Mouse (Mus musculus) small intestine, adult 2 months (tissue): ENCODE results near the gene Atg4c.

ENCODE experiments used
- CTCF ChIP-seq: fragments of 200-500 bp; IDR thresholded peaks from 2 replicates; pipeline ENCODE4 v1.5.1; 2012; ENCODE audit warnings: low read depth, mild to moderate bottlenecking, control low read depth, inconsistent platforms, low read length, moderate library complexity, mixed read lengths; ENCODE audit not compliant: insufficient replicate concordance, insufficient read length; ENCODE audit errors: extremely low read depth
- POLR2A ChIP-seq: fragments of 200-500 bp; IDR thresholded peaks from 2 replicates; pipeline ENCODE4 v1.6.1; 2012; ENCODE audit warnings: low read depth, mild to moderate bottlenecking, control low read depth, inconsistent platforms, low read length, moderate library complexity

DNA sequence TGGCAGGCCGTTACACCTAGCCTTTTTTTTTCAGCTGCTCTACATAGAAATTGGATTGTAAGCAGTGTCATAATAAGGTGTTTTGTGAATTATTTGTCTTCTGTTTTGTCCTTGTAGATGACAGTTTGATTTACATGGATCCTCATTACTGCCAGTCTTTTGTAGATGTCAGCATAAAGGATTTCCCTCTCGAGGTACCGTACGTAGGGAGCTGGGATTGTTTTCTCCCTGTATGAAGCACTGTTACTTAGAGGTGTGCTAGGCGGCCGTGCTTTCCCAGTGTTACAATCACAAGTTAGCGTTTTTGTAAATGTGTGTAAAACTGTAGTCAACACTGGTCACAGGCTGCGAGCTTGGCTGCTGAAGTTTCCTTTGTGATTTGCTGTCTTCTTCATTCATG is 35.6 kb downstream of the Atg4c start:
- TF ChIP-seq CTCF: no peak
- no peak for TF ChIP-seq POLR2A
